Mouse (Mus musculus) embryo, embryonic 9.5 days (tissue): ENCODE results near the gene Nemf.

ENCODE experiments used
- DNase-seq: peaks from one replicate; pipeline ENCODE4 v3.0.0-alpha.2; 2017; ENCODE audit errors: extremely low spot score

The Nemf gene

DNA sequence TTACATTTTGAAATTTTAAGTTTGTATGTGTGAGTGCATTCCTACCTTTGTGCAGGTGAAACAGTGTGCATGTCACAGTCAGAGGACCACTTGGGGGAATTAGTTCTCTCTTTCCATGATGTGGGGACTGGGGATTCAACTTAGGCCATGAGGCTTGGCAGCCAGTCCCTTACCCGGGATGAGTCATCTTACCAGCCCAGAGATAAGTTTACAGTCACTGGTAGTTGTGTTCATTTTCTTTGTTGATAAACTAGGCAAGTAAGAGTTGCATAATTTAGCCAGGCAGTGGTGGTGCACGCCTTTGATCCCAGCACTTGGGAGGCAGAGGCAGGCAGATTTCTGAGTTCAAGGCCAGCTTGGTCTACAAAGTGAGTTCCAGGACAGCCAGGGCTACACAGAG lies 52.9 kb downstream of the Nemf start:
- no peak for DNase-seq

DNA sequence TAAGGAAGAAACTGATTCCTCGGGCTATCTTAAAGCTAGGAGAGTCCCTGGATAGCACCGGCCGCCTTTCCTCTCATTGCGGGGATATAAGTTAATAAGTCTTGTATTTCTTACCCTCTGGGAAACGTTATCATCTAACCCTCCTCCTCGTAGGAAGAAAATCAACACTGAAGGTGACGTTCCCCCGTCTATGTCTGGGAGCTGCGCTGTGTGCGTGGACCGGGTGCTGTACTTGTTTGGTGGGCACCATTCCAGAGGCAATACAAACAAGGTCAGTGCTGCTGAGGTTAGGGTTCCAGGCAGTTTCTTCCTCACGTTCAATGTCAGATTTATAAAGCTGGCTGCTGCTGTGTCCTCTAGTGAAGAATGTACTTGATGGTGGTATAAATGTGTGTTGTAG lies 54.8 kb downstream of the Nemf start:
- DNase-seq: no peak

DNA sequence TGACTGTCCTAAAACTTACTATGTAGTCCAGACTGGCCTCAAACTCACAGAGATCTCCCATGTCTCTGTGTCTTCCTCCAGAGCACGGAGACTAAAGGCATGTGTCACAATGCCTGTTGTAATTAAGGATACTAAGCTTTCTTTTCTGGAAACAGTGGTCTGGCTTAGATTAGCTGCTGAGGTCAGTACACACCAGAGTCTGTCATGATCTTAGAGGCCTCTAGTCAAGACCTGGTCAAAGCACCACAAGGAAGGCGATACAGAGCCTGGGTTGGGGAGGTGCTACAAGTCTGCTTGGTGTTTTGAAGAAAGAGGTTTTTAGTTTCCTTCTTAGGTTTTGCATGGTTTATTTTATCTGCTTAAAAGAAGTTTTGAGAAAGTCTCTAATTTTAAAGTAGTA lies 56.6 kb downstream of the Nemf start:
- no peak for DNase-seq

DNA sequence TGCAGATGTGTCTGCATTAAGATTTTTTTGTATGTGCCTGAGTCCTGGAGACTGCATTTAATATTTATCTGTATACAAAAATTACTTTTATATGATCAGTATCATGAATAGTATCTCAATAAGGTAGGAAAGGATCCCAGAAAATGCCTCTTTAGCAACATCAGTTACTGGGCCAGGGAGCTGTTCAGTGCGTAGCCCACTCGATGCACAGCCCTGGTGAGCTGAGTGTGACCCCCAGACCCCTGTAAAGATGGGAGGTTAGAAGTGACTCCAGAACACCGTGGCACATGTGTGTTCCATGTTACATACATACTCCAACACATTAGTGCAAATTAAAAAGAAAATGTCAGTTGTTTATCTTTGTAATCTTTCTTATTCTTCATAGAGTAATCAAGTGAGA lies 57.1 kb downstream of the Nemf start:
- DNase-seq: no peak

DNA sequence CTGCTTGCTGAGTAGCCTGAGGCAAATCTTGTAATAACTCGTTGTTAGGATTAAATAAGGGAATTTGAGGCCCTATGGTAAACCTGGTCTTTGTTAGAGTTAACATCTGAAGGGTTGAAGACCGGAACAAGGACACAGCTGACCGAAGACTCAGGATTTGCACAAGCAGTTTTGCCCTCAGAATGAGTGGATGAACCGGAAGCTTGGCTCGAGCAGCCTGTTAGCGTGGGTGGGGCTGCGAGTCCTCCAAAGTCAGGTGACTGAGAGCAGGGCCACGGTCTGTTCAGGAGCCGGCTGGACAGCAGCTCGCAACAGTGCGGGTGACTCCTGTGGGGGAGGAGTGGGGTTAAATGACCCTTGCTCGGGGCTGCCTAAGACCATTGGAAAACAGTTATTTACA lies 57.7 kb downstream of the Nemf start:
- DNase-seq: no peak

DNA sequence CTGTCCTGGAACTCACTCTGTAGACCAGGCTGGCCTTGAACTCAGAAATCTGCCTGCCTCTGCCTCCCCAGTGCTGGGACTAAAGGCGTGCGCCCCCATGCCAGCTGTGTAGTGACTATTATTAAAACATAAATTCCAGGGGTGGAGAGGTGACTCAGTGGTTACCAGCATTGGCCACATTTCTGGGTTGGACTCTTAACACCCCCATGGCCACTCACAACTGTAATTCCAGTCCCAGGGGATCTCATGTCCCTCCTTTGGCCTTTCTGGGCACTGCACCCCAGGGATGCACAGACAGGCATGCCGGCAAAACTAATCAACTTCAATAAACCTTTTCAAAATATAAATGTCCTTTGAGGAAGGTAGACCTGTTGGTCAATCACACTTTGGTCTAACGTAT lies 58.7 kb downstream of the Nemf start:
- no peak for DNase-seq

DNA sequence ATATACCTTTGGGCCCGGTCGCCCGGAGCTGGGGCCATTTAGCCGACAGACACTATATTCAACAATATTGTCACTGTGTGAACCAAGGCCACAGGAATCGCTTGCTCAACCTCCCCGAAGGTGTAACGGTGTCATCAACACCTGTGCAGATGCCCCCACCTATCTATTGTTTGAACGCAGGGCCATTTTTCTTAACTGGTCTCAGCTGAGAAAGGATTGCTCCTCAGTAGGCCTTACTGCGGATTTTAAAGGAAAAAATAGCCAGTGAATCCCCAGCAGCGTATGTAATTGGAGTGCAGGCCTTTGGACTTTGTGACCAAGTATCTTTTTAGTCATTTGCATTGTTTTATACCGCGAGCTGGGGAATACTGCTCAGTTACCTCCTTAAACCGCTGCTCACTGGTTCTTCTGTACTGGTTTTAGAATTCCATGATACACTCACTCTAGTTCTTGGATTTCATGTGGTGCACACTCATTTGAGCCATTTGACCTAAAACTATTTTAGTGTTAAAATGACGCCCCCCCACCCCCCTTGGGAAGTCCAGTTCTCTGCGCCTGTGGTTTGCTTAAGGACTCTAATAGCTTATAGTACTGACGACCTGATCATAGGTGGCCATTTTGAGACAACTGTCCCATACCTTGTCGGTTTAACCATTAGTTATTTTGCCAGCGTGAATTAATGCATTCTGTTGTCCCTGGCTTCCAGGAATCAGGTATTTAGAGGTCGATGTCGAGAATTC lies 59.4 kb downstream of the Nemf start:
- peak; percentile 27 for DNase-seq

DNA sequence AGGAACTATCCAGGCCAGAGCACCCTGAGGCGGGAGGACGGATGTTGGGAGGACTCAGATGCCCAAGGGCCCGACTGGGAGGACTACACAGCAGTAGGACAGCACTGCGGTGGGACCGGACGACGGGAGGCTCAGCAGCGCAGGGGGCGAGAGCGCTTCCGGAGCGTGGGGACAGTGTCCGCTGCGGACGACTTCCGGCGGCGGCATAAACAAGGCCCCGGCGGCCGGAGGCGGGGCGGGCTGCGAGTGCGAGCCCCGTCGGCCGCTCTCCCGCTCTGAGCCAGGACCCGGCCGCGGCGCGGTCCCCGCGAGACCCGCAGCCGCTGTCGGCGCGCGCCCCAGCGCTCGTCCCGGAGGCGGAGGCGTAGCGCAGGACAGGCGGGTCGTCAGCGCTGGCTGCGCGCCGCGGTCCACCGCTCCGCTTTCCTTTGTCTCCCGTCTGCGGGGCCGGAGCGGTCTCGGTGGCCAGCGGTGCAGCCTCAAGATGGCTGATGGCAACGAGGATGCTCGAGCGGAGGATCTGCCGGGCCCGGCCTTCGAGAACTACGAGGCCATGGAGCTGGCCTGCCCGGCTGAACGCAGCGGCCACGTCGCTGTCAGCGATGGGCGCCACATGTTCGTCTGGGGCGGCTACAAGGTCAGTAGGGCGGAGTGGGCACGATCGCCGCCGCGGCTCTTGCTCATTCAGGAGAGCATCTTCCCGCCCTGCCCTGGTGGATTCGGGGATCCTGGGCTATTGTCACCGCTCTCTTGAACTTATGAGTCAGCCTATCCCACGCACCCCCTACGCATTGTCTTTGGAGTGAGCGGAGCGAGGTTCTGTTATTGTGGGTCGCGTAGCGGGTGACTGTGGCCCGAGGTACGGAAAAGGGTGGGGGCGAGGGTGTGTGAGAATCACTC lies 60.2 kb downstream of the Nemf start, which contains the start of gene Klhdc2:
Gene Klhdc2 (plus strand): TSS at position 171 of the 900 bp plus-strand sequence.
- DNase-seq: peak; percentile 89

DNA sequence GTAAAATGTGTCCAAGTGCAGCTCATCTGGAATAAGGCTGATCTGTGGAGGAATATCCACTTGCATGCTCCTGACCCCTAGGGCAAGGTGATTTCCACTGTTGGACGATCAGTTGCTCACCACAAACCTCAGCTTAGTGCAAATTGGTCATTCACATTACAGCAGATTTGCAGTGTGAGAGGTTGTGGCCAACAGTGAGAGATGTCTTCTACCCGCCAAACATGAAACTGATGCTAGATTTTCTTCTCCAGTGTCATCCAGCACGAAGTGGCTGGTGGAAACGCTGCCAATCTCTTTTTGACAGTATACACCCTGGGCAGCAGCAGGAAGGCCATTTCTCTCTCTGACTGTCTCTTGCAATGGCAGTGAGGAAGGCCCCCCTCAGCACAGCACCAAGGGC lies 61.3 kb downstream of the Nemf start:
- DNase-seq: no peak

DNA sequence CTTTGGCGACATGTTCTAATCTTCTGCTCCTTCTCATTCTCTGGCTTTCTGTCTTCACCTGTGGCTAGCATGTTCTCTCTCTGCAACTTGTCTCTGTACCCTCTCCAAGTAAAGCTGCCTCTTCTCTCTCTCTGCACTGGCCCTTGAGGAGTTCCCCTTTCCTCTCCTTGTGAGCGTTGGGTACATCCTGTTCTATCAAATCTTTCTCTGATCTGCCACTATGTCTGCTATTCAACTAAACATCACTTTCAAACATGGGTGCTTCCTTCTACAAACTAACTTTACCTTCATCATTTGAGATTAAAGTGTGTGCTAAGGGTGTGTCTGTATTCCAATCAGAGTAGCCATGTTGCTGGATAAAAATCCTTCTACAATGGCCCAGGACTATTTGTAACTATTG lies 62.0 kb downstream of the Nemf start:
- DNase-seq: no peak

DNA sequence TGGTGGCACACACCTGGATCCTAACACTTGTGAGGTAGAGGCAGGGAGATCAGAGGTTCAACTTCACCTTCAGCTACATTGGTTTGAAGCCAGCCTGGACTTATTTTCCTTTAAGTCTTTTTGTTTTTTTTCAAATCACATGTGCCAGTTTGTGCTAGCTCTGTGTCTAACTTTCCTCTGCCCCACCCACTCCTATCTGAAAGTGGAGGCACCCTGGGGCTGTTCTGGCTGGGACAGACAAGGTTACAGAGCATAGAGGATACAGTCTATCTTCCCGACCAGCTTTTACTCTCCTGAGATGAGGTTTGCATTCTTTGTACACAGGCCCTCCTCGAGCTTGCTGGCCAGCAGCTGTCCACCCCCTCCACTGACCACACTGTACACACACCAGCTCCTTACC lies 63.1 kb downstream of the Nemf start:
- no peak for DNase-seq

DNA sequence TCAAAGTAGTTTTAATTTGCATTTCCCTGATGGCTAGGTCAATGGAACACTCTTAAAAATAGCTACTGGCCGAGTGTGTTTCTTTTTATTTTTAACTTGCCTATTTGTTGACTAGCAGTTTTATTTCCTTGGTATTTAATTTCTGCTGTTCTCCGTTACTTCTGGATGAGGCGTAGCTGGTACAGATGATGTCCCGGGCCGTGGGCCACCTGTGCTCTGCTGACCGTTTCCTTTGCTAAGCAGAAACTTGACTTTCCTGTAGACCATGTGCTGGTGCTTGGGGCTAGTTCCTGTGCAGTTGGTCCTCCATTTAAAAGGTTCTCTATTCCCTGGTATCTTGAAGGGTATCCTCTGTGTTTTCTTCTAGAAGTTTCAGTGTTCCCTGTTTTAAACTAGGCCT lies 64.6 kb downstream of the Nemf start:
- DNase-seq: no peak

DNA sequence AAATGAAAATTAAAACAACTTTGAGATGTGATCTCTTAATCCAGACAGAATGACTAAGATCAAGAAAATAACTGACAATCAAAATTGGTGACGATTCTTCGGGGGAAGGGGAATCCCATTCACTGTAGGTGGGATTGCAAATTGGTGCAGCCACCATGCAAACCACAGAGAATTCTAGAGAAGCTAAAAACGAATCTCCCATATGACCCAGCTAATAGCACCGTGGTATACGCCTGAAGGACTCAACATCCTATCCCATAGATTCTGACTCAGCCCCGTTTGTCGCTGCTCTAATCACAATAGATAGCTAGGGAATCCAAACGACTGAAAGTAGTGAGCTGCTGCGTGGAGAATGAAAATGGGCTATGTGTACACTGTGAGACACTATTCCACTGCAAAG lies 68.3 kb downstream of the Nemf start:
- DNase-seq: no peak

DNA sequence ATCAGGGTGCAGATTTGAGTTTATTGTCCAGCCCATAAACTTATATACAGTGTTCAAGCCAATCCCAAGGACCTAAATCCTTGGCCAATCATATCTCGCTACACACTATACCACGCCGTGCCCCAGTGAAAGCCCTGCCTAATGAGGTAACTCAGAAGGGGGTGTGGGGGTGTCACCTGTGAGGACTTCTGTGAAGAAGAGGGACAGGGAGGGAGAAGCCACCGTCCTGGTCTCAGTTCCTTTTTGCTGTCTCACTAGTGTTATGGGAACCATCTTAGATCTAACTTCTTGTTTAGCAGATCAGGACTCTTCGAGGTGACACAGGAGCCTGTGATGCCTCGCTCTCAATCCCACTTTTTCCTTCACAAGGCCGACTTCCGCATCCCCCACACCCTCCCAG lies 69.4 kb downstream of the Nemf start:
- DNase-seq: no peak

DNA sequence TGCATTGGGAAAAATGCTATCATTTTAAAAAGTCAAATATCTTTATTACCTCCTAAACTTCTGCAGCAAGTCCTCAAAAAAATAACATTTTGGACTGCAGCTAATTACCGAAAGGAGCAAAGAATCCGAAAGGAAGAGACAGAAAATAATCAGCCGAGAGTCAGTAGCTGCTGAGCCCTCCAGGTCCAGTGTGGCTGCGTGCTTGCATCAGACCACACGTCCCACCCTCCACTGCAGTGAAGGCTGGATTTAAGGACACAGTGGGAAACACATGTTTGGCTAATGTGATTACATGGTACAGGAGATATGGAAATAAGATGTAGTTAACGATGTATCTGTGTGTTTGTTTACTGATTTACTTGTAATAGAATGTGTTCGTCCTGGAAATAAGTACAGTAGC lies 73.8 kb downstream of the Nemf start:
- DNase-seq: no peak

DNA sequence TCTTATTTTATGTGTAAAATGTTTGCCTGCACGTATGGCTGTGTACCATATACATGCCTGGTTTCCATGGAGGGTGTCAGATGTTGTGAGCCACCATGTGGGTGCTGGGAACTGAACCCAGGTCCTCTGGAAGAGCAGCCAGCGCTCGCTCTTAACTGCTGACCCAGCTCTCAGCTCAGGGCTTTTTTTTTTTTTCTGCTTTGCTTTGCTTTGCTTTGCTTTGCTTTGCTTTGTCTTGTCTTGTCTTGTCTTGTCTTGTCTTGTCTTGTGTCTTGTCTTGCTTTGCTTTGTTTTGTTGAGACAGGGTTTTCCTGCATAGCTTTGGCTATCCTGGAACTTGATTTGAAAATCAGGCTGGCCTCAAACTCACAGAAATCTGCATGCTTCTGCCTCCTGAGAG lies 76.0 kb downstream of the Nemf start:
- DNase-seq: no peak

DNA sequence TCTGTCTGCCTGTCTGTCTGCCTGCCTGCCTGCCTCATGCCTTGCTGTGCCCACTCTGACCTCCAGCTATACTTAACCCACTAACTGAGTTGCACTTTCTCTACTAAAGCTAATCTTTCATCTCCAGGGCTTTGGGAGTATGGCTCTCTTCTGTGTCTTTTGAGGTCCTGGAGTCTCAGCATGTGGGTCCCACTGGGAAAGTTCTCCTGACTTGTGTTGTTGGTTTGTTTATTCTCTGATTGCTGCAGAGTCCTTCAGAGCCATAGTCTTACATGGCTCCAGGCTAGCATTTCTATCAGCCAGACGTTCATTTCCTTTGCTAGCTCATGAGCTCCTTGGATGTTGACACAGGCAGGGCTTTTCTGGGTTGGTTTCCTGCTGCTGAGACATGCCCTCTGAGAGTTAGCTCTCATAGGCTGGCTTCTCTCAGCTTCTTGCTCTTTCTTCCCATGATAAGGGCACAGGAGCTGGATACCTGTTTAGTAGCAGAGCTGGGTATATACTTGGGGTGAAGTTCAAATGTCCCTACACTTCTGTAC lies 77.0 kb downstream of the Nemf start:
- no peak for DNase-seq

DNA sequence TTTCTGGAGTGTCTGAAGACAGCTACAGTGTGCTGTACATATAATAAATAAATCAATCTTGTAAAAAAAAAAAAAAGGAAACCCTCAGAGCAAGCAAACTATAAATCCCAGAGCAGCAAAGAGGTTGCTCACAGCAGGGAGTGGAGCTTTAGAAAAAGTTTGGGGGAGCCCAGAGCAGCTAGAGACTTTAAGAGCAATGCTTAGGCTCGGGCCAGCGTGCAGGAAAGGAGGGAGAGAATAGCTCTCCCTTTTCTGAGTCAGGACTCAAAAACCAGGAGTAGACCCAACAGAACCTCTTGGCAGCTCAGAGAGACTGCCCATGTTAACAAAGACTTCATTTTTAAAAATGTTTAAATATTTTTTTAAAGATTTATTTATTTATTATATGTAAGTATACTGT lies 88.0 kb downstream of the Nemf start:
- no peak for DNase-seq

DNA sequence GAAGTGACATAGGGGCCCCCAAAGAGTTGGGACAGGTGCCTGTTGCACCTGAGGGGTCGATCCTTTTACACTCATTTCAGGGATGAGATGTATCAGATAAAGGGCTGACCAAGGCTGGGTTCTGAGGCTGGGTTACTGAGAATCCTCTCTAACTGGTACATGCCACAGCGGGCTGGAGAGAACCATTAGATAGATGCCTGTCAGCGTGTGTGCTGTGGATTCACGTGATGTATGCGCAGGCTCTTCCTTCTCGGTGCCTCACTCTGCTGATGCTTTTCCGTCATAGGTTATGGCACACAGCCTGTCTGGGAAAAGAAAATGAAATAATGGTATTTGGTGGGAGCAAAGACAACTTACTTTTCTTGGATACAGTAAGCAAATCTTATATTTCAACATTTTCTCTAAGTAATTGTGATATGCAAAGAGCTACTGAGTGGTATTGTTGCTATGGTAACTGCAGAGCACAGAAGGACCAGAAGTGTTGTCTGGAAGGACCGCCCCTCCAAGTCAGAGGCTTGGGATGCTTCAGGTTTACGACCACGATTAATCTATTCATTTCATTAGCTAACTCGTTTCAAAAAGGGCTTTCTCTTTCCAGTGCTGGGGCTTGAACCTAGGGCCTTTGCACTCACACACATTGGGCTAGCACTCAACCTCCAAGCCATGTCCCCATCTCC lies 88.9 kb downstream of the Nemf start:
- DNase-seq: no peak

DNA sequence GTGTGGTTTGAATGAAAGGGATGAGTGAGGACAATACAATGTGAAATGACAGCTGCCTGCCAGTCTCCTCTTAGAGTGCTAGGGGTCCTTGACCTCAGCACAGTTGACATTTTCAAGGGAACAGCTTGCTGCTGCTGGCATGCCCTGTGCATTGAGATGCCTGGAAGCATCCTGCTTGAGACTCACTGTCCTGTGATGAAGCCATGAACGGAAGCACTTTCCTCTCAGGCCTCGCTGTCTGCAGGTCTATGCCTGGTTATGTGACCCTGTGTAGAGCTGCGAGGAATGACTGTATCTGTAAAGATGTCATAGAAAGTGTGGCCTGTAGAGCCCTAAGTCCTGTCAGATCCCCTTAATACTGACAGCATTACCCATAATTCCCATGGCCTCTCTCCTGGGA lies 91.9 kb downstream of the Nemf start:
- no peak for DNase-seq

DNA sequence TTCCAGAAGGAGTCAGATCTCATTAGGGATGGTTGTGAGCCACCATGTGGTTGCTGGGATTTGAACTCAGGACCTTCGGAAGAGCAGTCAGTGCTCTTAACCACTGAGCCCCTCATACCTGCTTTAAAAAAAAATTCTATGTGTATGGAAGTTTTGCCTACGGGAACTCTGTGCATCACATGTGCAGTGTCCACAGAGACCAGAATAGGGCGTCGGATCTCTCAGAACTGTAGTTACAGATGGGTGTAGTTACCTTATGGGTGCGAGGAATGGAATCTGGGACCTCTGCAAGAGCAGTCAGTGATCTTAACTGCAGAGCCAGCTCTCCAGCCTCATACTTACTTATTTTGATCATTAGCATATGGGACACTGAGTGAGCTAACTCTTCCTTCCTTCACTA lies 94.7 kb downstream of the Nemf start:
- no peak for DNase-seq
